Mouse (Mus musculus) midbrain, embryonic 12.5 days (tissue): ENCODE measurements around the gene Map3k15. TPM values are rescaled to one million over a fixed set of nuclear protein-coding genes. Genes with fewer than 3 reads are reported as not detected.

ENCODE experiments used
- ATAC-seq: fragments of 200-750 bp; cut with Nextera tagmentation; 2 replicates; pipeline ENCODE4 v1.8.0; 2017; ENCODE audit warnings: low read depth, moderate TSS enrichment, moderate library complexity; ENCODE audit not compliant: low FRiP score
- H3K27ac ChIP-seq: fragments of 300-500 bp; sonication (generic); replicated peaks from 2 replicates; pipeline ENCODE4 v1.5.1; 2016; ENCODE audit warnings: mild to moderate bottlenecking
- H3K27me3 ChIP-seq: fragments of 300-500 bp; sonication (generic); 2 replicates; pipeline ENCODE4 v1.6.1; 2016; ENCODE audit warnings: mild to moderate bottlenecking
- H3K36me3 ChIP-seq: fragments of 300-500 bp; sonication (generic); 2 replicates; pipeline ENCODE4 v1.6.1; 2016
- H3K4me1 ChIP-seq: fragments of 300-500 bp; sonication (generic); 2 replicates; pipeline ENCODE4 v1.6.1; 2016
- H3K4me2 ChIP-seq: fragments of 300-500 bp; sonication (generic); replicated peaks from 2 replicates; pipeline ENCODE4 v1.6.1; 2016; ENCODE audit warnings: mild to moderate bottlenecking, moderate library complexity
- H3K4me3 ChIP-seq: fragments of 300-500 bp; sonication (generic); 2 replicates; pipeline ENCODE4 v1.5.1; 2016; ENCODE audit warnings: mild to moderate bottlenecking
- H3K9ac ChIP-seq: fragments of 300-500 bp; sonication (generic); replicated peaks from 2 replicates; pipeline ENCODE4 v1.6.1; 2016; ENCODE audit warnings: mild to moderate bottlenecking, moderate library complexity
- H3K9me3 ChIP-seq: fragments of 300-500 bp; sonication (generic); 2 replicates; pipeline ENCODE4 v1.6.1; 2016; ENCODE audit warnings: mild to moderate bottlenecking
- WGBS: fragments of 180-500 bp; shearing (Covaris S2); methylation state at CpG from one replicate; pipeline ENCODE4 v1.1.7; 2016; 5-methylcytosine and 5-hydroxymethylcytosine counted together
- polyA plus RNA-seq: library from polyadenylated mRNA; unstranded; fragments of >200 nt; fragmentation: Nextera tagmentation; extraction: Ambion mirVana; gene quantifications from 2 replicates; pipeline ENCODE4 v1.2.1, GENCODE M21; 2016

The Map3k15 gene
- polyA plus RNA-seq = 0.42 and 0.51 TPM in 2 replicates

DNA sequence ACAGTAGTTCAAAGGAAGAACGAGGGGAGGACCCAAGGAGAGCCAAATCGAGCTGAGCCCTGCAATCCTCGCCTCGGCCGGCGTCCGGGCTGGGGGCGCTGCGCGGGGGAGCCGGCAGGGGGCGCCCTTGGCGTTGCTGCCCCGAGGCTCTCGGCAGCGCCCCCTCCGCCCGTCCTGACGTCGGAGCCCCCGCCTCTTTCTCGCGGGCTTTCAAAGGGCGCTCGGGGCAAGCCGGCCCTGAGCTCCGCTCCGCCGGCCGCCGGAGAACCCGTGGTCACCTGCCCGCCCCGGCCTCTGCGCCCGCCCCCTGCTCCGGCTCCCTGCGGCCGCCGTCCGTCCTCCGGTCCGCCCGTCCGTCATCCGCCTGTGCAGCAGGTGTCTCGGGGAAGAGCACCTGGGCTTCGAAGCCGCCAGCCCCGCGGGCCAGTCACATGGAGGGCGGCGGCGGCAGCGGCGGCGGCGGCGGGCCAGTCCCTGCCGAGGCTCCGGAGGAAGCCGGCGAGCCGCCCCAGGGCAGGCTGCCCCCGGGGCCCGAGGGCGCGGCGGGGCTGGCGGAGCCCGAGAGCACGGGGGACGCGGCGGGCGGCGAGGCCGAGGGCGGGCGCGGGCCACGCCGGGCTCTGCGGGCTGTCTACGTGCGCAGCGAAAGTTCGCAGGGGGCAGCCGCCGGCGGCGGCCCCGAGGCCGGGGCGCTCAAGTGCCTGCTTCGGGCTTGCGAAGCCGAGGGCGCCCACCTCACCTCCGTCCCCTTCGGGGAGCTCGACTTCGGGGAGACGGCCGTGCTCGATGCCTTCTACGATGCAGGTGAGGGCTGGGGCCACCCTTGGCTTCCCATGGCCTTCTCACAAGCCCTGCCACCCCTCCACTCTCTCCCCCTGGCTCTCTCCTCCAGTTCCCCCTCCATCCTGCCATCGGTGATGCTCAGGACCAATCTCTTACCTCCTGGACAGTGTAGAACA lies at the start of gene Map3k15:
Map3k15 (plus strand) TSS at position 432 of the 959 bp plus-strand sequence.
- ATAC-seq = peak; percentile 76
- 32% methylated on average over 78 of the region's 108 CpGs for WGBS

DNA sequence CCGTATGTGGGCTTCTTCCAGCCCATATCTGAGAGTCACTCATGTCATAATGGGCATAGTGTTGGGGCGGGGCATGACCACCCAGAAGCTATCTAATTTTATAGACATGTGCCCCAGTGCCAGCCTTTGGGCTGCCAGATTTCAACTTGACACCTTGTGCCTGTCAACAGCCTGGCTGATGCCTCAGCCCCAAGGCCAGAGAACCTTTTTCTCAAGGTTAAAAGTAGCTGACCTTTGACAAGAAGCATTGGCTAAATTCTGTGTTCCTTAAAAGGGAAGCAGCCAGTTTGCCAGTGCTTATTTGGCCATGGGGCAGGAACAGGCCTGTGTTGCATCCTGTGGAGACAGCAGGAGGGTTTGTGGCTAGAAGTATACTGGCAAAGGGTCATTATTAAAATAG lies 45.7 kb upstream of the Map3k15 start:
- no peak for ATAC-seq
- Histone ChIP-seq H3K4me3 (no peak overlapping the region), H3K9me3 (no peaks in the 10 kb centered on the region), H3K4me2 (no peak overlapping the region), H3K27me3 (peaks cover 34% of the 10 kb centered on the region; the same call in 1 of the 2 replicates), H3K9ac (no peak overlapping the region), H3K4me1 (no peaks in the 10 kb centered on the region), H3K27ac (no peak overlapping the region), H3K36me3 (no peaks in the 10 kb centered on the region)
- WGBS = 77% methylated on average over 2 of the region's 2 CpGs

More for the DNA sequence above, at the start of gene Map3k15:
- peak within 1 kb of the TSS; percentile 24; the same call in 1 of the 2 replicates for H3K9ac ChIP-seq
- peak within 1 kb of the TSS; percentile 49 for H3K4me3 ChIP-seq
- no peak within 1 kb of the TSS for H3K27ac ChIP-seq
- no peaks in the 10 kb centered on the region for H3K4me1 ChIP-seq
- H3K4me2 ChIP-seq = peak within 1 kb of the TSS; percentile 73
- H3K36me3 ChIP-seq = no peaks in the 10 kb centered on the region
- H3K27me3 ChIP-seq = peaks cover 41% of the 10 kb centered on the region
- H3K9me3 ChIP-seq = no peaks in the 10 kb centered on the region

DNA sequence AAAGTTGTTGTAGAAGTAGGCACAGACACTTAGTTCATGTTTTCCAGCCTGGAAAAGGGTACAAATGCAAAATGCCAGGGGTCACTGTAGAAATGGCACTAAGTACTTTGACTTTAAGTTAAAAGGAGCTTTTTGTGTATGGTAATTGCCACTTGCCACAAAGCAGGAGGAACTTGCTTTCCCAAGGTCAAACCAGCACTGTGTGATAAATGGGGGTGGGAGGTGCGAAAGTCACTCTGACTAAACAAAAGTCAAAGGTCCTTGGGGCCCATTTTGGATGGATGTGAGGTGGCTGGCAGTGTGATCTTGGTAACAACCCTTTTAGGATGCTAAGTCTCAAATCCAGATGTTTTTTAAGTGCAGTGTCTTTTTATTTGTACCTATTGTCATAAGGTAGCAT lies 44.6 kb upstream of the Map3k15 start:
- no peaks in the 10 kb centered on the region for H3K4me1 ChIP-seq
- H3K4me3 ChIP-seq = no peak overlapping the region
- peaks cover 33% of the 10 kb centered on the region; the same call in 1 of the 2 replicates for H3K27me3 ChIP-seq
- no peaks in the 10 kb centered on the region for H3K36me3 ChIP-seq
- H3K9ac ChIP-seq = no peak overlapping the region
- H3K27ac ChIP-seq = no peak overlapping the region
- WGBS = 81% methylated on average over 1 of the region's 1 CpGs
- H3K4me2 ChIP-seq = no peak overlapping the region
- no peaks in the 10 kb centered on the region for H3K9me3 ChIP-seq
- ATAC-seq = no peak

DNA sequence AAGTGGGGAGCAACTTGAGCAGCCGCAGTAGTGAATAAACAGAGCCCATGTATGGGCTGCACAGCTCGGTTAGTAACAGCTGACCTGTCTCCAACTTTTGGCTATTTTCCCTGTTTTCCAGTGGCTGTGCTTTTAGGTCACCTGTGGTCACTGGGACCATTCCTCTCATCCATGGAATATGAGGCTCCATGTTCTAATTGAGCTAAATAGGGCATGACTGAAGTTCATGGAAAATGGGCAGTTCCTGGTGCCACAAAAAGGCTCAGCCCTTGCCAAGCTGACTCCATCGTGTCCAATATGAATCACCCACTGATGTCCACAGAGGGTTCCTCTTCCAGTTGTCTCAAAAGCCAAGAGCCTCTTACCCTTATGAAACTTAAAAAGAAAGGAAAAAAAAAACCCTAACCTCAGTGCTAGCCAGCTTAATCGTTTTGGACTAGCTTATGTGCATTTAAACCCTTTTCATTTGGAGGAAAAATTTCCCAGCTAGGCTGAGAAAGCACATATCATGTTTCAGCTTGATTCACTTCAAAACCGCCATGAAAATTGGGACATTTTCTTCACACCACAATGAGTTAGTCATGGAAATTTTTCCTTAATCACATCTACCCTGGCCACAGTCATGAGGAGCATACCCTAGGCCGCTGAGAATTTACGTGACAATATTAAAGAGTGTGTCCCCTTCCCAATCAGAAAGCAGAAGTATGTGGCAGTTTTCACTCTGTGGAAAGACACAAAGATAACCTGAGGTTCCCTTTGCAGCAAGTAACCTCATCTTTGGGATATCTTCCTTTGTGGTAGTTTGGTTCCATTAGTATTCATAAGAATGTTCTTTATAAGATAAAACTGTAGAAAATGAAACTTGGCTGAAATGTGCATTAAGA lies 34.4 kb upstream of the Map3k15 start:
- no peak overlapping the region for H3K27ac ChIP-seq
- H3K4me3 ChIP-seq = no peak overlapping the region
- no peaks in the 10 kb centered on the region for H3K36me3 ChIP-seq
- H3K4me1 ChIP-seq = no peaks in the 10 kb centered on the region
- ATAC-seq = no peak
- H3K4me2 ChIP-seq = no peak overlapping the region
- WGBS = 76% methylated on average over 7 of the region's 7 CpGs
- no peak overlapping the region for H3K9ac ChIP-seq
- H3K27me3 ChIP-seq = peaks cover 72% of the 10 kb centered on the region
- H3K9me3 ChIP-seq = no peaks in the 10 kb centered on the region

DNA sequence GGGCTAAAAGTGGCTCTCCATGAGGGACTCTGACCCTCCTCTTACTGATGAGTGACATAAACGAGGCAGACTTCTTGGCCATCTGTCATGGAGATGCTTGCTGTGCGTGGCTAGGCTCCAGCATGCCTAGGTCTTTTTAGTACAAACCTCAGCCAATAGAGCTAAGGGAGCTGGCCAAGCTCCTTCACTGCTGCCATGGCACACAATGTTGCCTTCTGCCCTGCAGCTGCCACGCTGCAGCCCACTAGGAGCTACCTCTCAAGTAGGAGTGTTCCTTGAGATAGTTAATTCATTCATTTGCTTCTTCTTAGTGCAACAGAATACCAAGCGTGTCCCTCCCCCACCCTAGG lies 33.8 kb upstream of the Map3k15 start:
- Histone ChIP-seq H3K27ac (no peak overlapping the region), H3K27me3 (peaks cover 72% of the 10 kb centered on the region), H3K4me1 (no peaks in the 10 kb centered on the region), H3K4me3 (no peak overlapping the region), H3K9ac (no peak overlapping the region), H3K36me3 (no peaks in the 10 kb centered on the region), H3K4me2 (no peak overlapping the region), H3K9me3 (no peaks in the 10 kb centered on the region)
- 84% methylated on average over 4 of the region's 4 CpGs for WGBS
- no peak for ATAC-seq

DNA sequence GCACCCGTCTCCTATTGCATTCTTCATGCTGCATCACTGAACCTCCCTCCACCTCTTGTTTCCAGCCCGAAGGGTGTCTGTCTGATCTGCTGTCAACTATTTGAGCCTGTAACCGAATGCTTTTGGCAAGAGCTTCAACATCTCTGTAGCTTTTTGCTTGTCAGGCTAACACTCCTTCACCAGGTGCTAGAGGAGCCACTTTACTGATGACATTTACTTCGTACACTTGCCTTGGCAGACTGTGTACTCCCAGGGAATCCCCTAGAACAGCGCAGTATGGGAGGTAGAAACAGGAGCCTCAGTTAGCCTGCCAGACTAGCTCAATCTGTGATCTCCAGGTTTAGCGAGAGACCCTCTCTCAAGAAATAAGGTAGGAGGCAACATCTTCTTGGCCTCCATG lies 32.8 kb upstream of the Map3k15 start:
- Histone ChIP-seq H3K9ac (no peak overlapping the region), H3K27me3 (peaks cover 68% of the 10 kb centered on the region), H3K27ac (no peak overlapping the region), H3K4me2 (no peak overlapping the region), H3K9me3 (no peaks in the 10 kb centered on the region), H3K4me3 (no peak overlapping the region), H3K4me1 (no peaks in the 10 kb centered on the region), H3K36me3 (no peaks in the 10 kb centered on the region)
- ATAC-seq = no peak
- WGBS = 86% methylated on average over 6 of the region's 6 CpGs

DNA sequence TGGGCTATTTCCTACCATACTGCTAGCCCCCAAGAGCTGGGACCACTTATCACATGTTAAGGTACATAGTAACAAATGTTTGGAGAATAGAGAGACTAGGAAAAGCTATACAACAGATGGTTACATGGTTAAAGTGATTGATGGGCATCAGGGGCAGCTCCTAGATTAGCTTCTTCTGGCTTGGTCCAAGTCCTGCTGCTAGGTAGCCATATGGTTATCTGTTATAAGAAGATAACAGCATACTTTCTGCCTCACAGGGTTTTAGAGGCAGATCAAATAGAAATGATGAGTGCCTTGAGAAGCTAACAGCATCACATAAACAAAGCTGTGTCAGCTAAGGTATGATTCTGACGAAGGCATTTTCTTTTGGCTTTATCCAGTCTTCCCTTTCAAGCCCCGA lies 26.8 kb upstream of the Map3k15 start:
- H3K4me3 ChIP-seq = no peak overlapping the region
- no peak overlapping the region for H3K9ac ChIP-seq
- no peak overlapping the region for H3K27ac ChIP-seq
- peaks cover 43% of the 10 kb centered on the region for H3K27me3 ChIP-seq
- WGBS = 84% methylated on average over 2 of the region's 2 CpGs
- no peak overlapping the region for H3K4me2 ChIP-seq
- no peak for ATAC-seq
- no peaks in the 10 kb centered on the region for H3K4me1 ChIP-seq
- H3K36me3 ChIP-seq = no peaks in the 10 kb centered on the region
- H3K9me3 ChIP-seq = no peaks in the 10 kb centered on the region

DNA sequence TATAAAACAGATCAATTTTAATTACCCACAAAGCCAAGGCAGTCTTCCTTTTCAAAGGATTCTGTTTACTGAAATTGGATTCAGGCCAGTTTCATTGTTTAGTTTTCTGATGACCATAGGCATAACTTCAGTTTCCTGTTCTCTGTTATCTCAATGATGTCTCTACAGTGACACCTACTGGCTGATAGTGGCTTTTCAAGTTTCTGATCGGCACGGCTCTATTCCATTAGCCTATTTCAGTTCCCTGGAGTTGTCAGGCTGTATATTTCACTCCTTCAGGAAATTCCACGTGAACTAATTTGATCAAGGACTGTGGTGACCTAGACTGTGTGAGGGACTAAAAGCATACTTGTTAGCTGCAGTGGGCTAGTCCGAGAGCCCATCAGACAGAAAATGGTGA lies 25.0 kb upstream of the Map3k15 start:
- Histone ChIP-seq H3K27me3 (peaks cover 41% of the 10 kb centered on the region), H3K27ac (no peak overlapping the region), H3K4me1 (no peaks in the 10 kb centered on the region), H3K4me3 (no peak overlapping the region), H3K4me2 (no peak overlapping the region), H3K9ac (no peak overlapping the region), H3K9me3 (no peaks in the 10 kb centered on the region), H3K36me3 (no peaks in the 10 kb centered on the region)
- WGBS = 31% methylated on average over 4 of the region's 4 CpGs
- peak; percentile 44; the same call in 1 of the 2 replicates for ATAC-seq

DNA sequence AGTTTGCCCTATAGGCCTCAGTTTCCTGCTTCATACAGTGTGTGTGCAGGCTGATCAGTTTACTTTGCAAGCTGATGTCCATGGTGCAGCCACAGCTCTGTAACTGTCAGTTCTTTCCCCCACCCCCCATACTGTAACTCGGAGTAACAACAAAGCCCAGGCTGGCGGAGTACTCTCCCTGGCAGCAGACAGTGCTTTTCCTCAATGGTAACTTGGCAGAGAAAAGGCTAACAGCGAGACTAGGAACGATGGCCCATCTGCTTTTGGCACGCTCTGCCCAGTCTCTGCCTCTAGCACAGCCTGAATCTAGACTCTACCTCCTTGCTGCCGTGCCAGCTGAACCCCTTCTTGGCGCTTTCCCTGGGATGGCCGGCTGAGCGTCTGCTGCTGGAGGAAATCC lies 24.3 kb upstream of the Map3k15 start:
- ATAC-seq = no peak
- WGBS = 93% methylated on average over 9 of the region's 9 CpGs
- Histone ChIP-seq H3K36me3 (no peaks in the 10 kb centered on the region), H3K9ac (no peak overlapping the region), H3K27ac (no peak overlapping the region), H3K9me3 (no peaks in the 10 kb centered on the region), H3K4me2 (no peak overlapping the region), H3K4me1 (no peaks in the 10 kb centered on the region), H3K4me3 (no peak overlapping the region), H3K27me3 (peaks cover 48% of the 10 kb centered on the region)

DNA sequence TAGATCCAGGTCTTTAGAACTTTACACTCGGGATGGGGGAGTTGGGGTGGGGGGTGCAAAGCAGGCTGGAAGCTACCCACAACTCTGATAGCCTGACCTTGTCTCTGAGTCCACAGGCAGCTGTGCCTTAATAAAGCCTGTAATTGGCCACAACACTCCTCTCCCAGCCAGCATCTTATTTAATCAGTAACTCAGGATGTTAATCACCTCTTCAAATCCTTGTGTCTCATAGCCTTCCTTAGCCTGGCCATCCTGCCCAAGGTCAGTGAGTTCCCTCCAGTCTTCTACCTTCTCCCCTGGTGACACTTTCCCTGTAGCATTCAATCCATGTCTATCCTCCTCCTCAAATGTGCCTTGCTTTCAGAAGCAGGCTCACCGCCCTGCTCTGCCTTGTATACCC lies 19.2 kb upstream of the Map3k15 start:
- H3K36me3 ChIP-seq = no peaks in the 10 kb centered on the region
- H3K27me3 ChIP-seq = peaks cover 65% of the 10 kb centered on the region
- no peak overlapping the region for H3K9ac ChIP-seq
- no peak overlapping the region for H3K27ac ChIP-seq
- ATAC-seq = no peak
- H3K9me3 ChIP-seq = no peaks in the 10 kb centered on the region
- H3K4me3 ChIP-seq = no peak overlapping the region
- no peaks in the 10 kb centered on the region for H3K4me1 ChIP-seq
- no peak overlapping the region for H3K4me2 ChIP-seq
- 92% methylated on average over 2 of the region's 2 CpGs for WGBS

DNA sequence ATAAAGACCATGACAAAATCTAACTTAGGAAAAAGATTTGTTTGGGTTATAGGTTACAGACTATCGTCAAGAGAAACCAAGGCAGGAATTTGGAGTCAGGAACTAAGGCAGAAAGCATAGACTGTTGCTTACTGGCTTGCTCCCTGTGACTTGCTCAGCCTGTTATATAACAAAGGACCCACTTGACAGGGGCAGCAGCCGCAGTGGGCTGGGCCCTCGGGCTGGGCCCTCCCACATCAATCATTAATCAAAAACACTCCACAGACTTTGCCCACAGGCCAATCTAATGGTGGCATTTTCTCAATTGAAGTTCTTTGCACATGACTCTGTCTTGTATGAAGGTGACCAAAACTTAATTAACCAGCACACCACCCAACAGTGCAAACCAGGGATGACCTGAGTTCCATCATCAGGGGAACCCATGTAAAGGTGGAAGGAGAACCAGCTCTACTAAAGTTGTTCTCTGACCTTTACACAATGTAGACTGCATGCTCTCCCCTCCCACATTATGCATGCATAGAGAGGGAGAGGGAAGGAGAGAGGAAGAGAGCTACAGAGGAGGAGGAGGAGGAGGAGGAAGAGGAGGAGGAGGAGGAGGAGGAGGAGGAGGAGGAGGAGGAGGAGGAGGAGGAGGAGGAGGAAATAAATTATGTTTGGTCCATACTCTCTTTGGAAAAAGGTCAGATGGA lies 17.0 kb upstream of the Map3k15 start:
- 66% methylated on average over 3 of the region's 3 CpGs for WGBS
- no peaks in the 10 kb centered on the region for H3K9me3 ChIP-seq
- no peak overlapping the region for H3K27ac ChIP-seq
- no peak overlapping the region for H3K4me3 ChIP-seq
- peaks cover 47% of the 10 kb centered on the region for H3K27me3 ChIP-seq
- ATAC-seq = no peak
- H3K4me2 ChIP-seq = no peak overlapping the region
- no peaks in the 10 kb centered on the region for H3K36me3 ChIP-seq
- H3K9ac ChIP-seq = no peak overlapping the region
- H3K4me1 ChIP-seq = no peaks in the 10 kb centered on the region
